Mouse (Mus musculus): Measurements from ENCODE around the gene Ccdc57. TPM values are rescaled to one million over a fixed set of nuclear protein-coding genes. Genes with fewer than 3 reads are reported as not detected.
"Not testable (repeated sequence)": the region's sequence is repeated elsewhere in the genome, so short reads cannot be mapped to it uniquely, and the experiment has no call there.

Gene Ccdc57
- polyA plus RNA-seq, 1 experiment from 2014 or later = 1.1 TPM

DNA sequence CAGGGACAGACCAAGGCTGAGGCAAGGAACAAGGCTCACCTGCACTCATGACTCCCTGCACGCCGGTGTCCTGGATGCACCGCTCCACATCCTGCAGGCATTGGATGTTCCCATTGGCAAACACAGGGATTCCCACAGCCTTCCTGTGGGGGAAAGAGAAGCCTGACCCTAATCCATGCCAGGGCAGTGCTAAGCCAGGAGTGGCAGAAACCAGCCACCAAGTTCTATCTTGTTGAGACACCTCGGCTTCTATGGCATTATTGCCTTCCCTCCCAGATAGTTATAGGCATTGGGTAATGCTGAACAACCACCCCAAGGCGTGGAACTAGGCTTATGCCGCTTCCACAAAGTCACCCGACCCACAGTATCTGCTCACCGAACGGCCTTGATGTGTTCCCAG lies 140.0 kb downstream of the Ccdc57 start:
- DNase-seq (ENCODE audit: low spot score) (no peak), ATAC-seq (ENCODE audit: low FRiP score, low TSS enrichment) (no peak)
- Histone ChIP-seq H3K27ac (replicated peaks) (no peak overlapping the region), H3K36me3 (ENCODE audit: control insufficient read depth, insufficient read depth, low read length) (peaks cover 18% of the 10 kb centered on the region), H3K4me2 (replicated peaks; ENCODE audit: low read depth) (no peak overlapping the region), H3K27me3 (ENCODE audit: control insufficient read depth, insufficient read depth, low read length) (no peaks in the 10 kb centered on the region), H3K4me3 (ENCODE audit: low read depth, low read length) (no peak overlapping the region), H3K9me3 (ENCODE audit: control insufficient read depth, low read length) (no peaks in the 10 kb centered on the region), H3K4me1 (replicated peaks; ENCODE audit: control insufficient read depth, insufficient read depth) (peaks cover 4% of the 10 kb centered on the region; the same call in 1 of the 2 replicates), H3K9ac (ENCODE audit: low read length) (no peak overlapping the region)
- TF ChIP-seq EP300 (optimal IDR thresholded peaks at IDR 0.05) (no peak), CTCF (IDR thresholded peaks at IDR 0.05; ENCODE audit: low read depth) (no peak)
- WGBS = 92% methylated on average over 9 of the region's 9 CpGs

DNA sequence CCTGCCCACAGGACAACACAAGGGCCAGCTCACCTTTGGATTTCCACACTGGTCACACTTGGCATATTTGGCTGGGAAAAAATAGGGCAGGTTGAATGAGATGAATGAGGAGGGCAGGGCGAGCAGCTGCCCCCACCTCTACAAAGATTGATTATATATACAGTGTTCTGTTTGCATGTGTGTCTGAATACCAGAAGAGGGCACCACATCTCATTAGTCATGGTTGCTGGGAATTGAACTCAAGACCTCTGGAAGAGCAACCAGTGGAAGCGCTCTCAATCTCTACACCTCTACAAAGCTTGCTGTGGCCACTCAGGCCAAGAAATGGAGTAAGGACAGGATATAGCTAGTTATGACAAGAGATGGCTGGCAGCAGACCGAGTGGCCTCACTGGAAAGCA lies 142.9 kb downstream of the Ccdc57 start:
- no peak for DNase-seq (ENCODE audit: low spot score)
- TF ChIP-seq CTCF (IDR thresholded peaks at IDR 0.05; ENCODE audit: low read depth) (peak; percentile 42), EP300 (optimal IDR thresholded peaks at IDR 0.05) (no peak)

DNA sequence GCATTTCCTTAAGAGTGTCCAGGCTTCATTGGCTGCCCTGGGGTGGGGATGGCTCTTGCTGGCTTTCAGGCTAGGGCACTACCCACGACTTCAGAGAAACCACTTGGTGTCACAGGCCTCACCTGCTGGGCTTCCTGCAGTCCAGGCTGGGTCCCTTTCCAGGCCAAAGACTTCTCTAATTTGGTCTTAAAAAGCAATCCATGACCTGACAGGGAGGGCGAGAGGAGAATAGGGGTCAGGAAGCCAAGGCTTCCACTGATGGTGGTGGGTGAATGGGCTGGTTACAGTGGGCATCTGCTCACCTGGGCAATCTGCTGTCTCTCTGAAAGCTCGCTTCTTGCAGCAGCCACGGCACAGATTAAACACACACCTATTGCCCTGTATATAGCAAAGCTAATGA lies 143.3 kb downstream of the Ccdc57 start:
- Histone ChIP-seq H3K9me3 (ENCODE audit: control insufficient read depth, low read length) (no peaks in the 10 kb centered on the region), H3K4me1 (replicated peaks; ENCODE audit: control insufficient read depth, insufficient read depth) (no peaks in the 10 kb centered on the region), H3K27me3 (ENCODE audit: control insufficient read depth, insufficient read depth, low read length) (no peaks in the 10 kb centered on the region), H3K36me3 (ENCODE audit: control insufficient read depth, insufficient read depth, low read length) (peaks cover 21% of the 10 kb centered on the region), H3K4me2 (replicated peaks; ENCODE audit: low read depth) (no peak overlapping the region), H3K9ac (ENCODE audit: low read length) (no peak overlapping the region), H3K27ac (replicated peaks) (no peak overlapping the region), H3K4me3 (ENCODE audit: low read depth, low read length) (no peak overlapping the region)
- DNase-seq (ENCODE audit: low spot score) (no peak), ATAC-seq (ENCODE audit: low FRiP score, low TSS enrichment) (no peak)
- TF ChIP-seq EP300 (optimal IDR thresholded peaks at IDR 0.05) = no peak
- 87% methylated on average over 4 of the region's 4 CpGs for WGBS

More for the DNA sequence above, 142.9 kb downstream of the Ccdc57 start:
- Histone ChIP-seq H3K4me2 (replicated peaks; ENCODE audit: low read depth) (no peak overlapping the region), H3K4me3 (ENCODE audit: low read depth, low read length) (no peak overlapping the region), H3K9ac (ENCODE audit: low read length) (no peak overlapping the region), H3K27ac (replicated peaks) (no peak overlapping the region), H3K9me3 (ENCODE audit: control insufficient read depth, low read length) (no peaks in the 10 kb centered on the region), H3K36me3 (ENCODE audit: control insufficient read depth, insufficient read depth, low read length) (peaks cover 21% of the 10 kb centered on the region), H3K4me1 (replicated peaks; ENCODE audit: control insufficient read depth, insufficient read depth) (no peaks in the 10 kb centered on the region), H3K27me3 (ENCODE audit: control insufficient read depth, insufficient read depth, low read length) (no peaks in the 10 kb centered on the region)
- no peak; the same call in 1 of the 2 replicates for ATAC-seq (ENCODE audit: low FRiP score, low TSS enrichment)
- 75% methylated on average over 3 of the region's 3 CpGs for WGBS

DNA sequence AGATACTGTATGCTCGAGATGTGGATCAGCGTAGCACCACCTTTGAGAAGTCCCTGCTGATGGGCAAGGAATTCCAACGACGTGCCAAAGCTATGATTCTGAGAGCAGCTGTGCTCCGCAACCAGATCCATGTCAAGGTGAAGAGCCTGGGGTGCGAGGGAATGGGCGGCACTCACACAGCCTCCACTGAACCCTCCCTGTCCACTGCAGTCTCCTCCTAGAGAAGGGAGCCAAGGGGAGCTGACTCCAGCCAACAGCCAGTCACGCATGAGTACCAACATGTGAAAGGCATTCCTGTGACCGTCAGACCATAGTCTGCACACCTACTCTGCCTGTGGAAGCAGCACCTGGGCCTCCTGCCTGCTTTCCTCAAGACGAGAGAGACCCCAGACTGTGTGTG lies 144.2 kb downstream of the Ccdc57 start:
- not testable (repeated sequence) for H3K4me2 ChIP-seq (replicated peaks; ENCODE audit: low read depth); H3K9me3 ChIP-seq (ENCODE audit: control insufficient read depth, low read length); H3K9ac ChIP-seq (ENCODE audit: low read length); DNase-seq (ENCODE audit: low spot score); H3K27ac ChIP-seq (replicated peaks); H3K27me3 ChIP-seq (ENCODE audit: control insufficient read depth, insufficient read depth, low read length); H3K4me1 ChIP-seq (replicated peaks; ENCODE audit: control insufficient read depth, insufficient read depth); H3K4me3 ChIP-seq (ENCODE audit: low read depth, low read length); ATAC-seq (ENCODE audit: low FRiP score, low TSS enrichment)
- 87% methylated on average over 9 of the region's 10 CpGs for WGBS
- H3K36me3 ChIP-seq (ENCODE audit: control insufficient read depth, insufficient read depth, low read length) = peaks cover 21% of the 10 kb centered on the region

DNA sequence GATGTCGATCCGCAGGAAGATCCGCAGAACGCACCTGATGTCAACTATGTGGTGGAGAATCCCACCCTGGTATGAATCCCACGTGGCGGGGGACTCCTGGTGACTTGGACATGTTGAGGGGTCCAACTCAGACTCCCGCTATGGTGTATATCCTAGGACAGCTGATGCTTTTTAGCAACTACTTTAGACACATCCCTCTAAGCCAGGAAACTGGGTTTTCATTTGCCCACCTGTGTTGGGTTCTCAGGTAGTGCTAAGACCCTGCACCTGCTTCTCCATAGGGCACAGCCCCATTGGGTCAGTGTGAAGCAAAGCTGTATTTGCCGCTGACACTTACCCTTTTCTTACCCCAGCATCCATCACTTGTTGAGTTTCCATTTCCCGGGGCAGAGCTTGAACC lies 147.5 kb downstream of the Ccdc57 start:
- Histone ChIP-seq H3K4me3 (ENCODE audit: low read depth, low read length) (peak overlapping the region; percentile 84), H3K9me3 (ENCODE audit: control insufficient read depth, low read length) (no peaks in the 10 kb centered on the region), H3K4me2 (replicated peaks; ENCODE audit: low read depth) (peak overlapping the region; percentile 94), H3K27ac (replicated peaks) (no peak overlapping the region), H3K9ac (ENCODE audit: low read length) (peak overlapping the region; percentile 91), H3K4me1 (replicated peaks; ENCODE audit: control insufficient read depth, insufficient read depth) (0 out of 2 replicates have a peak, but pooled peaks cover 5% of the 10 kb centered on the region), H3K36me3 (ENCODE audit: control insufficient read depth, insufficient read depth, low read length) (peaks cover 11% of the 10 kb centered on the region), H3K27me3 (ENCODE audit: control insufficient read depth, insufficient read depth, low read length) (no peaks in the 10 kb centered on the region)
- ATAC-seq (ENCODE audit: low FRiP score, low TSS enrichment) = no peak
- 30% methylated on average over 9 of the region's 9 CpGs for WGBS
- no peak for TF ChIP-seq EP300 (optimal IDR thresholded peaks at IDR 0.05)
- TF ChIP-seq CTCF (IDR thresholded peaks at IDR 0.05; ENCODE audit: low read depth) = no peak
- no peak for DNase-seq (ENCODE audit: low spot score)

DNA sequence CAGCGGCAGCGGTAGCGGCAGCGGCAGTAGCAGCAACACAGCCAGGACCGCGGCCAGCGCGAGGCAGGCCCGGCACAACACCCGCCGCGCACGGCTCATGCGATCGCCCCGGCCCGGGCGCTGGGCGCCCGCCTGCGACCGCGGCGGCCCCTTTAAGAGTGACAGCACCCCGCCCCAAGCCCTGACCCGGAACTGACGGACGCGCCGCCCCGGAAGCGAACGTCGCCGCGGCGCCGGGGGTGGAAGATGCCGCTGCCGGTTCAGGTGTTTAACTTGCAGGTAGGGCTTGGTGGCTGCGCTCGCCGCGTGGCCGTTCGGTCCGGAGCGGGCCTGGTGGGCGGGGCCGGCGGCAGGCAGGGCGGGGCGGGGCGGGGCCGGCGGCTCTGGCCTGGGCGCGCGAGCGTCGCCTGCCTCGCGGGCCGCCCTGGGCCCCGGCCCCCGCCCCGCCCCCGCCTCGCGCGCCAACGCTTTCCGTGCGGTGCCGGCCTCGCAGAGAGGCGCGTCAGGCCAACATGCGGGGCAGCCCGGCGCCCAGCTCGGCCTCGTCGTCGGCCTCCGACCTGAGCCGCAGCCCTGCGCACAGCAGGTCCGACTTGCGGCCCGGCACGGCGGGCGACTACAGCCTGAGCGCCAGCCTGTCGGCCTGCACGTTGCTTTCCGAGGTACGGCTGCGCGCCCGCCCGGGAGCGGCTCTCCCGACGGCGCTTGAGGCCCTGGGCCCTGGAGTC lies 148.4 kb downstream of the Ccdc57 start, which contains the start of the genes Rfng and Gps1:
TSS of gene Rfng (minus strand) at position 144 of the 728 bp plus-strand sequence.
TSS of gene Gps1 (plus strand) at position 209 of the 728 bp plus-strand sequence.
- Histone ChIP-seq H3K27me3 (ENCODE audit: control insufficient read depth, insufficient read depth, low read length) (no peaks in the 10 kb centered on the region), H3K4me2 (replicated peaks; ENCODE audit: low read depth) (peak within 1 kb of the TSS; percentile 94), H3K4me1 (replicated peaks; ENCODE audit: control insufficient read depth, insufficient read depth) (0 out of 2 replicates have a peak, but pooled peaks cover 5% of the 10 kb centered on the region), H3K36me3 (ENCODE audit: control insufficient read depth, insufficient read depth, low read length) (peaks cover 2% of the 10 kb centered on the region; the same call in 1 of the 2 replicates), H3K9ac (ENCODE audit: low read length) (peak within 1 kb of the TSS; percentile 91), H3K27ac (replicated peaks) (peak within 1 kb of the TSS; percentile 88), H3K9me3 (ENCODE audit: control insufficient read depth, low read length) (no peaks in the 10 kb centered on the region), H3K4me3 (ENCODE audit: low read depth, low read length) (peak within 1 kb of the TSS; percentile 84)
- TF ChIP-seq EP300 (optimal IDR thresholded peaks at IDR 0.05) (no peak), CTCF (IDR thresholded peaks at IDR 0.05; ENCODE audit: low read depth) (no peak)
- ATAC-seq (ENCODE audit: low FRiP score, low TSS enrichment) (peak; percentile 79), DNase-seq (ENCODE audit: low spot score) (peak; percentile 90)
- WGBS = under 1% methylated on average over 79 of the region's 107 CpGs

Data from stomach, postnatal 0 days (tissue).